Mouse (Mus musculus) left cerebral cortex, adult 9 months (tissue): ENCODE results near the gene Isg20l2.

Experiments used
- DNase-seq, 2 experiments: peaks; one replicate each; pipeline ENCODE4 v3.0.0; 2022; ENCODE audit warnings: low spot score in 2 of 2

Gene Isg20l2

DNA sequence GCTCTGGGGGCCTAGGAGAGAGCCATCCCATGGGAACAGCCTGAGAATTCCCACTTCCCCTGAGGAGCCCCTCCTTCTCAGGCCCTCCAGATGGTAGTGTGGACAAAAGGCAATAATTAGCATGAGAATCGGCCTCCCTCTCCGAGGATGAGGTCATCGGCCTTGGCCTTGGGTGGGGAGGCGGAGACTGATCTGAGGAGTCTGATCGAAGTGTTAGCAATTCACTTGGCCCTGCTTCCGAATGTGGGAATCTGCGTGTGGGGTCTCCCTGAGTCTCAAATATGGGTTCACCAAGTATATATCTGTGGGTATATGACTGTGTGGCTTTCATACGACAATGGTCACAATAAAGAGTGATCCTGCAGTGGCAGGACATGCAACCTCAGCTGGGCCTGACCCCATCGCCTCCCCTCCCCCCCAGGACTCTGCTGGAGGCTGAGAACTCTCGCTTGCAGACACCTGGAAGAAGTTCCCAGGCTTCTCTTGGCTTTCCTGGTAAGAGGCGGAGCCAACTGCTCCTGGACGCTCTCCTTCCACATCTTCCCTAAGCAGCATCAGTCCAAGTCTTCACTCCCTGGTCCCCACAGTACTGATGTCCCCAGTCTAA is 44.4 kb downstream of the Isg20l2 start:
- DNase-seq = no peak

DNA sequence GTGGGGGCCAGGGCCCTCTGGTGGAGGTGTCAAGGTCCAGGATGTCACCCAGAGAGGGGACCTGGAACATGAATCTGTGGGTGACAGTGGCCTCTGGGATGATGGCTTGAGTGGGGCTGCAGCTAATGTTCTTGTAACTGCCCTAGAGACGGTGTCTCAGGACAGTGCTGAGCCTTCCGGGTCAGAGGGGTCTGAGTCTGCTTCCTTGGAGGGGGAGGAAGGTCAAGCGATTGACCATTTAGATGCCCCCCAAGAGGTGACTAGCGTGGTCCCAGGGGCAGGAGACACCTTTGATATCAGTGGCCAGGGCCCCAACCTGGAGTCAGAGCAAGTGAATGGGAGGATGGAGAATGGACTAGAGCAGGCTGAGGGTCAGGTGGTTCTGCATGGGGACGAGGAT is 49.4 kb downstream of the Isg20l2 start:
- no peak for DNase-seq

DNA sequence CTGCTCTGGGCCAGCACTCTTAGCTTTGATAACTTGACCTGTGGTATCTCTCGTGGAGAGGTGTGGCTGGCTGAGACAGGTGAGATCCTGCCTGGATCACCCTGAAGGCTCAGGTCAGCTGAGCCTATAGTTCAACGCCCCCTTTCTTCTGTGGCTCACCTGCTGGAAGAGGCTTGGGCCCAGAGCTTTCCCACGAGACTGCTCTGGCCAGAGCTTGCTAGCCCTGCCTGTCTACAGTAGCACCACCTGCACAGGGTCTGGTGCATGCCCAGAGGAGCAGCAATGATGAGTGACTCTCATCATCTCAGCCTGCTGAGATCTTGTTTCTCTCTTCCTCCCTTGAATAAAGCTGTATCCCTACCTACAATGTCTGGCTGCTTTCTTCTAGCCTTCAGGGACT is 50.0 kb downstream of the Isg20l2 start:
- no peak for DNase-seq

DNA sequence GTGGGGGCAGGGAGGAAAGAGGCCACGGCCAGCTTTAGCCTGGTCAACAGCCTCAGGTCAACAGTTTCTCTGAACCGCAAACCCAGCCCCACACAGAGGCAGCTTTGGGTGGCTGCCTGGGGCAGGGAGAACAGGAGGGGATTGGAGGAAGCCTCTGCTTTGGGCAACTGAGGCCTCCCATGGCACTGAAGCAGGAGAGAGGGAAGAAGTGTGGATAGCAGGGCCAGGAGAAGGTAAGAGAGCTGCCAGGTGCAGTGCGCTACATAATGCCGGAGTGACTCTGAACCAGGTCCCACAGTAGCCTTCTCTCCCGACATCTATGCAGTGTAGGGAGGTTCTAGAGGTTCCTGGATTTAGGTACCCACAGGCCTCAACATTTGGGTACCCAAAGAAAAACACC is 50.6 kb downstream of the Isg20l2 start:
- DNase-seq = no peak

DNA sequence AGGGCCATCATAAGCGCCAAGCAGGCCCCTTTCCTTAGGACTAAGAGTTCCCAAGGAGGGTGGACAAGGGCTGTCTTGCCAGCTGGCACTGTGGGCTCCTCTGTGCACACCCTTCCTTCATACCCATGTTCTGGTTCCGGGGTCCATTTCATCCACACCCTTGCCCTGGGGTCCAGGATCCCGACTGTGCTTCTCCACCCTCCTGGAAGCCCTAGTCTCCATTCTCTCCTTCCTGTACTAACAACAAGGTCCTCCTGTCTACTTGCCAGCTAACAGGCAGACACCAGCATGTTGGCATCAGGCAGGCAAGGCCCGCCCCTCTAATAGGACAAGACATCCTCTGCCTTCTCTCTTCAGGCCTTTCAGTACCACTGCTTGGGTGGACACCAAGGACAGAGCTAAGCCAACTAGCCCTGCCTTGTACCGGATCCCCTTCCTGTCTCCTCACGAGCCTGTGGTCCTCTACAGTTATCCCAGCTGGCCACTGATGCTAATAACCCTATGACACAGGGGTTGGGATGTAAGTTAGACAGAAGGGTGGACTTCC is 51.2 kb downstream of the Isg20l2 start:
- DNase-seq = no peak

DNA sequence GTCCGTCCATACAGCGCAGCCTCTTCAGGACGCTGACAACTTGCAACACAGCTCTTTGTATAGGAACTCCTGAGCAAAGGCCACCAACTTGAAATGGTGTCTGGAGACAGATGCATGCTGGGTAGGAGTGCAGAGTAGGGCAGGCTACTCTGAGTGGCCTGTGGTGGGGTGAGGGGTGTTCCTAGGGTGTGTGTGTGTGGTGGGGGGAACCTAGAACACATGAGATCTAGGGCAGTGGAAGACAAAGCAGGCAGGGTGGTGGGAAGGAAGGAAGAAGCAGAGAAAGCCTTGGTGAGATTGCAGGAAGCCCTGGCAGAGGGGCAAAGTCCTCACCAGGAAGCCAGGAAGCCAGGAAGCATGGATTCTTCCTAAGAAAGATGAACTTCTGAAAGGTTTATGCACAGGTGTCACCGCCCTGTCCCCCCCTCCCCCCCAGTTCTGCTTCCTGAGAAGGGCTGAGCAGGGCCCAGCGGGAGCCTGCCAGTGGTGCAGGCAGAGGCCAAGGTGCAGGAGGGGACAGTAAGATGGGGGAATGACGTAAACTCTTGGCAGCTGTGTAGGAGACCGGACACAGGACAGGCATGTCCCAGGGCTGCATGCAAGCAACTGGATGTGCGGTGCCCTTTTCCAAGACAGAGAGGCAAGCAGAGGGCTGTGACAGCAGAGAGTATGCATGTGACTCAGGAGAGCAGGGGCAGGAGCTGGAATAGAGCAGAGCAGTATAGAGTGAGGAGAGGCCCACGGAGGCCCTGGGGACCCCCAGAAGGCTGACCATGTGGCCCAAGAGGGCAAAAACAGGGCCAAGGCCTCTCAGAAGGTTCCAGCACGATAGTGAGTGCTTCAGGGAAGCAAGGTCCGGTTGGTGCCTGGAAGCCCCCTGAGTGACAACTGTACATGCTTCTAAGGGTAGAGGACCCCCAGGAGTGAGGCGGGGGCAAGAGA is 52.1 kb downstream of the Isg20l2 start:
- no peak for DNase-seq

DNA sequence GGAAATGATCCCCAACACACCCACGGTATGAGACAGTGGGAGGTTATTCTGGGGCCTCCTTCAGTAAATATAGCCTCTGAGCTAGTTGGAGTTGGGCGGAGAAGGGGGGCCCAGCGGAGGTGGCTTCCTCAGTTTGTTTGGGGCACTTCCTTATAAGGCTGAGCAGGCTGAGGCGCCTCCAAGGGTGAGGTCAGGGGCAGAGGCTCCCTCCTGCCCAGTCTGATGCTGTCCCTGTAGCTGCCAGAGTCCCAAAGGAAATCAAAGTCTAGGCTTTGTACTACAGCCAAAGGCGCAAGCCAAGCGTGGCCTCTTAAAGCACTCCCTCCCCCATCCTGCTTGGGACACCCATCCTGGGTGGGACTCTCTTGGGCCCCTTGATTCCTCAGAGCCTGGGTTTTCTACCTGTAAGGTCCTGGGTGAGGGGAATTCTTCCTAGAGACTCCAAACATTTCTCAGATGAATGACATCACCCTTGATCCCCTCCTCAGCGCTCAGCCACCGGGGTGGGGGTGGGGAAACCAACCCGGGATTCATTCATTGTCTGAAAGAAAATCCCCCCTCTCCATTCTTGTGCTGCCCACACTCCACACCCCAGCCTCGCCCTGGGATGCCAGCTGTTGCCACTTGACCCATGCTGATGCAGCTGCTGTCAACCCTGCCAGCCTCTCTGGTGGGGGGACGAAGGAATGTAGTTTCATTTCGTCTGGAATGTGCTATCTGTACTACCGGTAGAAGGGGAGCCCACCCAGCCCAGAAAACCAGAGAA is 52.9 kb downstream of the Isg20l2 start:
- DNase-seq = no peak

DNA sequence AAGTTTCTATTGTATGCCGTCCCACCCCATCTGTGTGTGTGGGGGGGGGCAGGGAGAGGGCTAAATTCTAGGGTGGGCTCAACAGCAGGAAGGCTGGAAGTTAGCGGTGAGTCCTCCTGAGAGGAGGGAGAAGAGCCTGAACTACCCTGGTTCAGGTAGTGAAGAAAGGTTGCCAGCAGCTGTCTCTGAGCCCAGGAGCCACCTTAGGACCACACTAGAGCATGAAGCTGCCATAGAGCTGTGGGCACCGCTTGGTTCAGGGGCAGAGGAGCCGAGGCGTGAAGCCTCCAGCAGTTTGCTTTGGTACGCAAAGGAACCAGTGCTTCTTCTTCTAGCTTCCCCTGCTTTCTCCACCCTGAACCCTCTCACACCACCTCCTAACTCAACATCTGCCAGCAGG is 53.5 kb downstream of the Isg20l2 start:
- no peak for DNase-seq

DNA sequence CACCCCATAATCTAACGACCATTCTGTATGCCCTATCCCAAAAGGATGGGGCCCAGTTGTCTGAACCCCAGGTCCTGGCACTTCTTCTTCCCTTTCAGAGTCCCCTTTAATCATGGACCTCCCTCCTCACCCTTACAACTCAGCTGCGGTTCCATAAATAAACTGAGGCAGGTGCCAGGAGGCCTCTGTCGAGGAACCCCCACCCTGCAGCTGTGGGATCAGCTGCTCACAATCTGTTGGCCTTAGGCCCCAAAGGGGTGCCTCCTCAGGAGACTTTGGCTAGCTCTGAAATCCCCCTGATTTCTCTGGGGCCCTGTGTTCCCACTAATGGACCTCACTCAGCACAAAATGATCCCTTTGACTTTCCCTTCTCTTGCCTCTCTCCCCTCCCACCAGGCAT is 54.0 kb downstream of the Isg20l2 start:
- no peak for DNase-seq

DNA sequence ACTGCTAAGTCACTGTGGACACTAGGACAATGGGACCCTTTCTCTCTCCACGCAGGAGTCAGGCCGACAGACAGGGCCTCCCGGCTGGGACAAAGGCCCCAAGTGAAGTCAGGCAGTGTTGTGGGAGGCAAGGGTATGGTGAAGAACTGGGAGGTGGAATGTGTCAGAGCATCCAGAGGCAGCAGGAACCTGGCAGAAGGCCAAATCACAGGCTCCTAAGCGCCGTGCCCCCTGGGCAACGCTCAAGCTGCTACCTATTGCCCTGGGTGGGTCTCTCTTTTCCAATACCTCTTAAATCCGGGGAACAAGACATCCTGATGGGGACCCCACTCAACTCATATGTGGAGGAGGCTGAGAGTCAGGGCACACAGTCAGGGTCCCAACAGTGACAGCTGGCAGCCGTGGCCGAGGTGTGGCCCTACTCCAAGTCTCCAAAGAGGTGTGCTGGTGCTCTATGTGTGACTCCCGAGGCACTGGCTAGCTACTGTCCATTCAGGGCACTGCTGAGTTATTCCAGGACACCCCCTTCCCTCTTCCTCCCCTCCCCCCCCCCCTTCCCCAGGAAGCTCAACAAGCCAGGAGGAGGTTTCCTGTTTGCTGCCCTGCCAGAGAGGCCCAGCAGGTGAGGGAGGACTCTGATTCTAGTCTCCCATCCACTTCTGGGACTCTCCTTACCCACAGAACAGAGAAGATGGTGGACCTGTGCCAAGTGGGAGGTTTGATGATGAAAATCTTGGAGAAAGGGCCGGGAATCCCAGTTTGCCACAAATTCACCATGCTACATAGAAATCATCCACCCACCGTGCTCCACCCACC is 55.6 kb downstream of the Isg20l2 start:
- DNase-seq = no peak

DNA sequence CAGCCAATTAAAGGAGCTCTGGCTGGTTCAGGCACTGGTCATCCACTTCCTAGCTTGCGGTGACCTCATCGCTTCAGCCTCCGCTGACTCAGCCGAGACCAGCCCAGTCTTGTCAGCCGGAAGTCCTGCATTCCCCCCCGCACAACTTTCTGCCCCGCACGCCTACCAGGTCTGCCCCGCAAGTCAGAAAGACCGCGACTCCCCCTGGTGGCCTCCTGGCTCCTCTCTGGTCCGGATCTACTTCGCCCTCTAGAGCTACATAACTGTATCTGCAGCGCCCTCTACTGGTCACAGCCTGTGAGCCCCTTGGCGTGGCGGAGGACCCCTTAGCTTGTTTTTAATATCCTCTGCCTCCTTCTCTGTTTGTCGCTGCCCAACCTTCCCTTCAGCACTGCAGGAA is 56.8 kb downstream of the Isg20l2 start:
- peak; percentile 52 to 94 for DNase-seq

DNA sequence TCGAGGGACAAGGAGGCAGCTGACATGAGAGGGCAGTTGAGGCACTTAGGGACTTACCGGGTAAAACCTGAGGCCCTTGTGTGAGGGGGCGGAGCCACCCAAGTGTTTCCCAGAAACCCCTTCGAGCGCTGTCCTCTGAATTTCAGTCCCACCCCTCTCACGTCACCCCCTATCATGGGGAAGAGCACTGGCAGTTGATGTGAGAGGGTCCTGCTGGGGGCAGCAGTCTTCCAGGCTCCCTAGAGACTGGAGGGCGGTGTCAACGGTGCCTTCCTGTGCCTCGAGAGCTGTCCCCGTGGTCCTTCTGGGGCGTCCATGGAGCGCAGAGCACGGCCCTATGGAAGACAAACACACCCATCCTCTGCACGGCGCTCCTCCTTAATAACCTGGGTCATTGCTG is 57.5 kb downstream of the Isg20l2 start:
- DNase-seq = no peak

DNA sequence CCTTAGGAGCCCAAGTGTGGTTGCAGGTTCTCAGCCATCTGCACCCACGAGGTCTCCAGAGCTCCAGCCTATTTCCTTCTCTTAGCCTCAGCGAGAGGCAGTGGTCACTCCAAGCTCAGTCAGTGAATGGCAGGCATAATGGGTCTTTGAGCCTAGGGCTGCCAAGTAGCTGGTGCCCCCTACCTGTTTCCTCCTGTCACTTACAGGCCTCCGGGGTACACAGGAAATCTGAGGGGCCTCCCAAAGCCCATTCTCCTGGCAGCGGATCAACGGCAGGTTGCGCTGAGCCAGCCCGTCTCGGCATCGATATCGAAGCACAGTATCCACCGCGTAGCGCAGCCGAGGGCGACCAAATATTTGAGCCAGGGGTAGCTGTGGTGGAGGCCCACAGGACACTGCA is 58.0 kb downstream of the Isg20l2 start:
- no peak for DNase-seq

DNA sequence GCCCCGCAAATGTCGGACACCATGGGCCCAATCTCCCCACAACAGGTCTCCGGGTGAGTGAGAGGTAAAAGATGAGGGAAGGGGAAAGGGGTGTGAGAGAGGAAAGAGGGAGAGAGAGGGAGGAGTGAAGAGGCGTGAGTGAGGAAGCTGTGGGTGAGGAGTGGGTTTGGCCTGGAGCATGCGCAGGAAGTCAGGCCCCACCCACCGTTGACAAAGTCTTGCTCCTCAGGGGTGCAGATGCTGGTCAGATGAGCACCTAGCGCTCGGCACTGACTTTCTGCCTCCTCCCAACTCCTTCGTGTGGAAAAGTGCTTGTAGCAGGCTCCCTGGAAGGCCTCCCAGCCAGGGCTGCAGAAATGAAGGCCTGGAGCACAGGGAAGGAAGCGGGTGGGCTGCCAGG is 59.8 kb downstream of the Isg20l2 start:
- DNase-seq = no peak
